Mouse (Mus musculus) thymus, postnatal 4 days (tissue): ENCODE measurements around the gene Trpv6.

Experiments used
- DNase-seq: peaks from one replicate; pipeline ENCODE4 v3.0.0; 2021

The Trpv6 gene

GRCm38 (mm10) chr6:41621241-41621990 is 14.8 kb downstream of the Trpv6 start:
- DNase-seq, result no peak

- DNase-seq, result no peak
These were observed 15.9 kb downstream of the Trpv6 start for GRCm38 (mm10) chr6:41620173-41620798.

- peak; percentile 13 for DNase-seq
These were observed 28.6 kb downstream of the Trpv6 start for GRCm38 (mm10) chr6:41607637-41608036.

- DNase-seq, result peak; percentile 68
These were observed 30.0 kb downstream of the Trpv6 start for GRCm38 (mm10) chr6:41606214-41606613.

- no peak for DNase-seq
These were observed 30.5 kb downstream of the Trpv6 start for GRCm38 (mm10) chr6:41605794-41606104.

GRCm38 (mm10) chr6:41605061-41605793 is 31.0 kb downstream of the Trpv6 start, which contains the start of gene Ephb6:
Gene Ephb6, plus strand, starts transcription at chr6:41605482.
- peak; percentile 92 for DNase-seq

GRCm38 (mm10) chr6:41604401-41605050 is 31.7 kb downstream of the Trpv6 start:
- peak; percentile 82 for DNase-seq

- no peak for DNase-seq
These were observed 54.0 kb downstream of the Trpv6 start for GRCm38 (mm10) chr6:41582189-41582588.

- DNase-seq, result no peak
These were observed 54.9 kb downstream of the Trpv6 start for GRCm38 (mm10) chr6:41581295-41581694.

GRCm38 (mm10) chr6:41577297-41577696 is 58.9 kb downstream of the Trpv6 start:
- no peak for DNase-seq

GRCm38 (mm10) chr6:41576526-41577097 is 59.6 kb downstream of the Trpv6 start:
- no peak for DNase-seq
